Mouse (Mus musculus) intestine, embryonic 15.5 days (tissue): ENCODE data around the gene Prune1. TPM values are rescaled to one million over a fixed set of nuclear protein-coding genes. Genes with fewer than 3 reads are reported as not detected.

ENCODE experiments used
- ATAC-seq: fragments of 200-750 bp; cut with Nextera tagmentation; 2 replicates; pipeline ENCODE4 v1.8.0; 2017; ENCODE audit warnings: moderate TSS enrichment, moderate library complexity
- H3K27ac ChIP-seq: fragments of 300-500 bp; sonication (generic); 2 replicates; pipeline ENCODE4 v1.5.1; 2015; ENCODE audit warnings: mild to moderate bottlenecking, inconsistent platforms
- H3K27me3 ChIP-seq: fragments of 300-500 bp; sonication (generic); replicated peaks from 2 replicates; pipeline ENCODE4 v1.6.1; 2015; ENCODE audit warnings: inconsistent platforms
- H3K36me3 ChIP-seq: fragments of 300-500 bp; sonication (generic); 2 replicates; pipeline ENCODE4 v1.6.1; 2015; ENCODE audit warnings: inconsistent platforms
- H3K4me1 ChIP-seq: fragments of 300-500 bp; sonication (generic); replicated peaks from 2 replicates; pipeline ENCODE4 v1.6.1; 2015; ENCODE audit warnings: inconsistent platforms
- H3K4me2 ChIP-seq: fragments of 300-500 bp; sonication (generic); replicated peaks from 2 replicates; pipeline ENCODE4 v1.6.1; 2015; ENCODE audit warnings: mild to moderate bottlenecking, inconsistent platforms
- H3K4me3 ChIP-seq: fragments of 300-500 bp; sonication (generic); replicated peaks from 2 replicates; pipeline ENCODE4 v1.5.1; 2015; ENCODE audit warnings: inconsistent platforms
- H3K9ac ChIP-seq: fragments of 300-500 bp; sonication (generic); 2 replicates; pipeline ENCODE4 v1.6.1; 2015; ENCODE audit warnings: inconsistent platforms
- H3K9me3 ChIP-seq: fragments of 300-500 bp; sonication (generic); 2 replicates; pipeline ENCODE4 v1.6.1; 2016; ENCODE audit warnings: inconsistent platforms
- WGBS: fragments of 180-500 bp; shearing (Covaris S2); methylation state at CpG from one replicate; pipeline ENCODE4 v1.1.7; 2015; 5-methylcytosine and 5-hydroxymethylcytosine counted together
- polyA plus RNA-seq: library from polyadenylated mRNA; unstranded; fragments of >200 nt; fragmentation: Nextera tagmentation; extraction: Ambion mirVana; gene quantifications from 2 replicates; pipeline ENCODE4 v1.2.1, GENCODE M21; 2015

Prune1 gene
- polyA plus RNA-seq, 1 experiment from 2014 or later, result 15.7 TPM

DNA sequence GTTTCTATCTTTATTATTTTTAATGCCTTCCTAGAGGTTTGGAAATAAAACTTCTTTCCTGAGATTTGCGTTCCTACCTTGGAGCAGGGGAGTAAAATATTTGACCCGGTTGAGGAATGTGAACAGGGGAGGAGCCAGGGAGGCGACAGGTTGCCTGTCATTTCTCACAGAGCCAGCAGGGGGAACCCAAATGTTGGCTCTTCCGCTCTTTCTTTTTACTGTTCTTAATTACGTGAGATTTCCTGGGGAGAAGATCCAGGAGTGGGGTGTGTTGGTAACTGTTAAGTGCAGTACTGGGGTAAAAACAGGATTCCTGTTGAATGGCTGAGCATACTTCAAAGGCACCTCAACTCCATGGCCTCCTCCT is 14.2 kb upstream of the Prune1 start:
- 0 out of 2 replicates have a peak, but pooled peaks cover 14% of the 10 kb centered on the region for H3K4me1 ChIP-seq
- 11% methylated on average over 5 of the region's 5 CpGs for WGBS
- no peak for ATAC-seq
- no peak overlapping the region for H3K4me2 ChIP-seq
- H3K27ac ChIP-seq, result no peak overlapping the region
- H3K9me3 ChIP-seq, result no peaks in the 10 kb centered on the region
- peaks cover 13% of the 10 kb centered on the region; the same call in 1 of the 2 replicates for H3K36me3 ChIP-seq
- H3K4me3 ChIP-seq, result no peak overlapping the region
- H3K9ac ChIP-seq, result no peak overlapping the region
- no peaks in the 10 kb centered on the region for H3K27me3 ChIP-seq

DNA sequence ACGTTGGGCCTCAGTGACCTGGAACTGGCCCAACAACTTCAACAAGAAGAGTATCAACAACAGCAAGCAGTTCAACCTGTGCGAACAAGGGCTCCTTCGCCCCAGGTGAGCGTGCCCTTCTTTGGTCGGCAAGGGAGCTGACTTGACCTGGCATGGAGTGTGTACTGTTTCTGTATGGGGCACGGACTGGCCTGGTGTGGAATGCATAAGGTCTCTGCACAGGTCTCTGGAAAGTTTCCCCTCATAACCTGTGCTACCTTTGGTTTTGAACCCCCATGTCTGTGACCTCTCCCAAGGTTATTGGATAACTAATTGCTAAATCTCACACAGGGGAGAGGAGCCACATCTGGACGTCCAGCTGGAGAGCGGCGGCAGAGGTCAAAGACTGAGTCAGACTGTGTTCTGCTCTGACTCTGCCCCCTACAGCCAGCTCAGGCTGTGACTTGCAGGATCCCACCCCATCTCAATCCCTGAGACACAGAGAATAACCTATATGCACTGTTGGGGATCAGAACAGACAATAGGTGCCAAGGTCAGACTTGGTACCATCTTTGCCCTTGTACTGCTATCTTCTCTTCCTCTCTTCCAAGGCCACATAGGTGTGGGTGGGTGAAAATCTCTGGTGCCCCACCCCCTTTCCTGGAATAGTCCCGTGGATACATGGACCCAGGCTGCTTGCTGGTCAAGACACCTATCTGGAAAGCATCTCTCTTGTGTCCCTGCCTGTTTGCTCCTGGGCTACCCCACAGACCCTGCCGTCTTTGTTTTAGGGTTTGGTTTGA is 13.6 kb upstream of the Prune1 start:
- 73% methylated on average over 11 of the region's 11 CpGs for WGBS
- no peak overlapping the region for H3K27ac ChIP-seq

GRCm38 (mm10) chr3:95294718-95295117 is 12.8 kb upstream of the Prune1 start:
- H3K4me2 ChIP-seq, result no peak overlapping the region
- H3K36me3 ChIP-seq, result peaks cover 13% of the 10 kb centered on the region; the same call in 1 of the 2 replicates
- H3K27ac ChIP-seq, result no peak overlapping the region
- 86% methylated on average over 5 of the region's 5 CpGs for WGBS
- no peaks in the 10 kb centered on the region for H3K27me3 ChIP-seq
- no peak overlapping the region for H3K9ac ChIP-seq
- no peak for ATAC-seq
- H3K4me1 ChIP-seq, result peaks cover 15% of the 10 kb centered on the region; the same call in 1 of the 2 replicates
- H3K9me3 ChIP-seq, result no peaks in the 10 kb centered on the region
- no peak overlapping the region for H3K4me3 ChIP-seq

More for the DNA sequence above, 13.6 kb upstream of the Prune1 start:
- H3K9me3 ChIP-seq, result no peaks in the 10 kb centered on the region
- no peak overlapping the region for H3K4me3 ChIP-seq
- H3K4me2 ChIP-seq, result no peak overlapping the region
- no peak overlapping the region for H3K9ac ChIP-seq
- no peak for ATAC-seq
- peaks cover 13% of the 10 kb centered on the region; the same call in 1 of the 2 replicates for H3K36me3 ChIP-seq
- H3K27me3 ChIP-seq, result no peaks in the 10 kb centered on the region
- H3K4me1 ChIP-seq, result 0 out of 2 replicates have a peak, but pooled peaks cover 15% of the 10 kb centered on the region

DNA sequence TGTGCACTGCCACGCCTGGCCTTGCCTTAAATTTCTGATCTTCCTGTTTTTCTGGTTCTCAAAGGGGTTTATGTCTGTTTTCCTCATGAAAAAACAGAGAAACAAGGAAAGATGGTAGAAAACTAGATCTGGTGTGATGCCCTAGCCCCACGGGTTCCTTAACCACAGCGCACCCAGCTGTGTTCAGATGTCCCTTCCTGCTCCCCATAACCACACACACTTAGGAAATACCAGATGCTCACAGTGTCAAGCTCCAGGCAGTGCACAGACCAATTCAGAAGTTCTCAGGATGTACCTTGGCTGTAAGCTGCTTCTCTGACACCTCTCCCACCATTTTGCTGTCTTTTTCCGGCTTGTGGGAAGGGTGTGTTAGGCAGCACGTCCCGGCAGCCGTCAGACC is 12.4 kb upstream of the Prune1 start:
- no peaks in the 10 kb centered on the region for H3K9me3 ChIP-seq
- H3K4me2 ChIP-seq, result no peak overlapping the region
- H3K4me1 ChIP-seq, result peaks cover 15% of the 10 kb centered on the region; the same call in 1 of the 2 replicates
- H3K36me3 ChIP-seq, result peaks cover 13% of the 10 kb centered on the region; the same call in 1 of the 2 replicates
- no peak for ATAC-seq
- no peak overlapping the region for H3K4me3 ChIP-seq
- 82% methylated on average over 7 of the region's 7 CpGs for WGBS
- no peaks in the 10 kb centered on the region for H3K27me3 ChIP-seq
- H3K27ac ChIP-seq, result no peak overlapping the region
- no peak overlapping the region for H3K9ac ChIP-seq

- no peak overlapping the region for H3K4me2 ChIP-seq
- no peak overlapping the region for H3K4me3 ChIP-seq
- ATAC-seq, result no peak
- no peak overlapping the region for H3K27ac ChIP-seq
- H3K9me3 ChIP-seq, result no peaks in the 10 kb centered on the region
- WGBS, result 71% methylated on average over 11 of the region's 11 CpGs
- peaks cover 15% of the 10 kb centered on the region for H3K36me3 ChIP-seq
- no peak overlapping the region for H3K9ac ChIP-seq
- no peaks in the 10 kb centered on the region for H3K27me3 ChIP-seq
- H3K4me1 ChIP-seq, result peaks cover 15% of the 10 kb centered on the region; the same call in 1 of the 2 replicates
These were observed 11.7 kb upstream of the Prune1 start for GRCm38 (mm10) chr3:95293537-95293936.

- Histone ChIP-seq H3K27ac (no peak overlapping the region), H3K4me2 (no peak overlapping the region)
- 92% methylated on average over 2 of the region's 2 CpGs for WGBS
These were observed 11.0 kb upstream of the Prune1 start for GRCm38 (mm10) chr3:95292899-95293298.

GRCm38 (mm10) chr3:95291041-95291440 is 9.2 kb upstream of the Prune1 start:
- no peak overlapping the region for H3K4me2 ChIP-seq
- peaks cover 13% of the 10 kb centered on the region; the same call in 1 of the 2 replicates for H3K4me1 ChIP-seq
- no peak overlapping the region for H3K9ac ChIP-seq
- peak overlapping the region; percentile 7; the same call in 1 of the 2 replicates for H3K27ac ChIP-seq
- peak; percentile 27 for ATAC-seq
- peaks cover 22% of the 10 kb centered on the region for H3K36me3 ChIP-seq
- H3K9me3 ChIP-seq, result no peaks in the 10 kb centered on the region
- 70% methylated on average over 4 of the region's 4 CpGs for WGBS
- H3K27me3 ChIP-seq, result no peaks in the 10 kb centered on the region
- H3K4me3 ChIP-seq, result no peak overlapping the region

More at GRCm38 (mm10) chr3:95292899-95293298, 11.0 kb upstream of the Prune1 start:
- H3K36me3 ChIP-seq, result peaks cover 18% of the 10 kb centered on the region
- no peaks in the 10 kb centered on the region for H3K27me3 ChIP-seq
- no peaks in the 10 kb centered on the region for H3K9me3 ChIP-seq
- peaks cover 15% of the 10 kb centered on the region; the same call in 1 of the 2 replicates for H3K4me1 ChIP-seq
- no peak overlapping the region for H3K9ac ChIP-seq
- no peak for ATAC-seq
- H3K4me3 ChIP-seq, result no peak overlapping the region

- H3K9me3 ChIP-seq, result no peaks in the 10 kb centered on the region
- ATAC-seq, result no peak
- peaks cover 11% of the 10 kb centered on the region; the same call in 1 of the 2 replicates for H3K4me1 ChIP-seq
- peaks cover 18% of the 10 kb centered on the region for H3K36me3 ChIP-seq
- 68% methylated on average over 6 of the region's 6 CpGs for WGBS
- H3K27me3 ChIP-seq, result no peaks in the 10 kb centered on the region
- no peak overlapping the region for H3K9ac ChIP-seq
- no peak overlapping the region for H3K4me2 ChIP-seq
- H3K4me3 ChIP-seq, result no peak overlapping the region
- H3K27ac ChIP-seq, result no peak overlapping the region
These were observed 8.3 kb upstream of the Prune1 start for GRCm38 (mm10) chr3:95290156-95290555.

DNA sequence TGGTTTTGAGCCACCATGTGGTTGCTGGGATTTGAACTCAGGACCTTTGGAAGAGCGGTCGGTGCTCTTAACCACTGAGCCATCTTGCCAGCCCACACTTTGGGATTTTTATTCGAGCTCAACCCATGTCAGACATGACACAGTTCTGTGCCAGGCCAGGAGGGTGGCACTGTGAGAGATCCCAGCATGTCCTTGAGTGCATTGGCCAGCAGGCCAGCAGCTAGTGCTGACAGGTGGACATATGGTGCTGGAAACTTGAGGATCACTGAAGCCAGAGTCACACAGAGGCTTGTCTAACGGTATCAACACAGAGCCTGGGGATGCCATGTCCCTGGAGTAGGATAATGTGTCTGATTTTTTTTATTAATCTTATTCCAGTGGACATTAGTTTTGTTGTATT is 7.5 kb upstream of the Prune1 start:
- 93% methylated on average over 4 of the region's 4 CpGs for WGBS
- peaks cover 18% of the 10 kb centered on the region for H3K4me1 ChIP-seq
- H3K27me3 ChIP-seq, result no peaks in the 10 kb centered on the region
- H3K9ac ChIP-seq, result no peak overlapping the region
- no peak overlapping the region for H3K27ac ChIP-seq
- peaks cover 13% of the 10 kb centered on the region for H3K36me3 ChIP-seq
- H3K4me2 ChIP-seq, result no peak overlapping the region
- H3K4me3 ChIP-seq, result no peak overlapping the region
- H3K9me3 ChIP-seq, result no peaks in the 10 kb centered on the region
- ATAC-seq, result no peak

GRCm38 (mm10) chr3:95287541-95287940 is 5.7 kb upstream of the Prune1 start:
- no peaks in the 10 kb centered on the region for H3K27me3 ChIP-seq
- no peak overlapping the region for H3K9ac ChIP-seq
- H3K4me3 ChIP-seq, result no peak overlapping the region
- H3K4me2 ChIP-seq, result no peak overlapping the region
- H3K4me1 ChIP-seq, result peaks cover 20% of the 10 kb centered on the region
- no peaks in the 10 kb centered on the region for H3K9me3 ChIP-seq
- peaks cover 9% of the 10 kb centered on the region for H3K36me3 ChIP-seq
- H3K27ac ChIP-seq, result no peak overlapping the region
- ATAC-seq, result no peak
- WGBS, result 92% methylated on average over 3 of the region's 3 CpGs

DNA sequence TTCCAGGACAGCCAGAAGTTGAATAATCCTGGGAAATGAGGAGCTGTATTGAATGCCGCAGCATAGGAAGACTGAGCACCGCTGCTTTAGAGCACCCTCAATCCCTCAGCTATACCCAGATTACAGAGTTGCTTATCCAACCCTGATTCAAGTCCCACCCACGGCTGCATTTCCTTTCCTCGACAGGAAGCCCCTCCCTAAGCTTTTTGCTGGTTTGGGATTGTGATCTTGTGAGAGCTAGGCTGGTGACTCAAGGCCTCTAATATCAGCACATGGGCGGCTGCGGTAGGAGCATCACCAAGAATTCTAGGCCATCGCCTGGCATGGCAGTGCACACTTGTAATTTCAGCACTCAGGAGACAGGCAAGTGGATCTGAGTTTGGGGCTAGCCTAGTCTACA is 4.6 kb upstream of the Prune1 start:
- 82% methylated on average over 7 of the region's 7 CpGs for WGBS
- Histone ChIP-seq H3K4me1 (peaks cover 20% of the 10 kb centered on the region), H3K4me3 (no peak overlapping the region), H3K4me2 (no peak overlapping the region), H3K27me3 (no peaks in the 10 kb centered on the region), H3K9ac (no peak overlapping the region), H3K9me3 (no peaks in the 10 kb centered on the region), H3K27ac (peak overlapping the region; percentile 40; the same call in 1 of the 2 replicates), H3K36me3 (peaks cover 9% of the 10 kb centered on the region)
- ATAC-seq, result no peak

DNA sequence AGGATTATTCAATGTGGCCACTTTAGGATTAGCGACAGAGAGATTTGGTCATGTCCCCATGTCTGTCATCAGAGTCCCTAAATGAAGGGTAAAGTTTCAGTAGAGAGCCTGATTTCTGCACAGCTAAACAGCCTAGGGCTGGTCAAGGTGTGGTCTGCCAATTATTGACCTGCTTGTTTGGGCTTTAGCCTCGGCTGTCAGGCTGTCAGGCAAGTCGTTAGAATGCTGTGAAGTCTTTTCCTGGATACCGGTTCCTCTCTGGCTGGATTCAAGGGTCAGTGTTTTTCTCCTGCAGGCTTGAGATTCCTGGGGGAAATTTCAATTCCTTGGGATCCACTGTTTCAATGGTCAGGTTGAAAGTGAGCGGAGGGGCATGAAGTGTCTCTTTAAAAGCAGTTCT is 4.1 kb upstream of the Prune1 start:
- Histone ChIP-seq H3K36me3 (peaks cover 9% of the 10 kb centered on the region), H3K4me1 (peaks cover 15% of the 10 kb centered on the region), H3K4me2 (no peak overlapping the region), H3K9me3 (no peaks in the 10 kb centered on the region), H3K27ac (peak overlapping the region; percentile 40; the same call in 1 of the 2 replicates), H3K4me3 (no peak overlapping the region), H3K9ac (no peak overlapping the region), H3K27me3 (no peaks in the 10 kb centered on the region)
- no peak for ATAC-seq
- WGBS, result 48% methylated on average over 5 of the region's 5 CpGs
